Mouse (Mus musculus): ENCODE measurements around the gene Nit1.

DNA sequence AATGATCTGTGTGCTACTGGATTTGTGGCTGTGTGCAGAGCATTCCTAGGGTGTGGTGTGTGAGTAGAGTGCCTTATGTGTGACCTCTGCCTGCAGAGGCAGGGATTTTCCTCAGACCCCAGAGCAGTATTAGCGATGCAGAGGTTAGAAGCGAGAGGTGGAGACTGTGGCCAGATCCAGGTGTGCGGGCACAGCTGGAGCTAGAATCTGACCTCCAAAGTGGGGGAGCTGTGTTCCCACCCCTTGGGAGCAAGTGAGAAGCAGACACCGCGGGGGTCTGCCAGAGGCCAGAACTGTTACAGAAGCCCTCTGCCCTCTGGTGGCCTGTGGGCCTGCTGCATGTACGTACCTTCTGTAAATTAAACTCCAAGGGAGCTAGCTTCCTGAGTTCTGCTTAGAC is 41.7 kb upstream of the Nit1 start:
- TF ChIP-seq MXI1 (IDR thresholded peaks at IDR 0.05; ENCODE audit: low read depth, low read length) (no peak), POLR2A (IDR thresholded peaks at IDR 0.05; ENCODE audit: control insufficient read depth in 1 of 2, insufficient read depth in 1 of 2, low read depth in 1 of 2, low read length in 2 of 2, poor library complexity in 1 of 2) (no peak), GATA1 (IDR thresholded peaks at IDR 0.05; ENCODE audit: low read depth, low read length) (no peak), EP300 (IDR thresholded peaks at IDR 0.05; ENCODE audit: low read depth in 1 of 2, low read length in 2 of 2) (no peak), CTCF (IDR thresholded peaks at IDR 0.05 in 2 of 3, conservative IDR thresholded peaks at IDR 0.05 in 1 of 3; ENCODE audit: control insufficient read depth in 1 of 3, insufficient read depth in 1 of 3, low read depth in 2 of 3, low read length in 3 of 3, poor library complexity in 1 of 3, severe bottlenecking in 1 of 3) (peak; percentile 43 to 60 (median 52); a peak in 5 of 6 replicates), NRF1 (IDR thresholded peaks at IDR 0.05; ENCODE audit: insufficient read depth, low read depth, low read length, poor library complexity, severe bottlenecking) (no peak), CHD2 (IDR thresholded peaks at IDR 0.05; ENCODE audit: low read length) (no peak), HCFC1 (IDR thresholded peaks at IDR 0.05; ENCODE audit: low read depth, low read length) (no peak)
